Mouse (Mus musculus) hematopoietic stem cell, adult 5-6 weeks (primary cell): ENCODE results near the gene Hoxb5. TPM values are rescaled to one million over a fixed set of nuclear protein-coding genes. Genes with fewer than 3 reads are reported as not detected.
A peak's percentile ranks its signal among the peaks of the same experiment; 100 is the strongest.

ENCODE experiments used
- ATAC-seq, 2 experiments: fragments of 125-278 bp in 1 of 2; replicated peaks in 1 of 2; 2 replicates each; pipeline ENCODE4 v1.8.0; 2016 to 2017; ENCODE audit warnings: inconsistent platforms in 2 of 2, mild to moderate bottlenecking in 2 of 2, moderate number of reproducible peaks in 2 of 2, low read depth in 1 of 2, moderate TSS enrichment in 1 of 2; ENCODE audit not compliant: low FRiP score in 2 of 2, poor library complexity in 2 of 2, severe bottlenecking in 2 of 2, insufficient read depth in 1 of 2, low TSS enrichment in 1 of 2
- total RNA-seq: library from RNA; stranded (forward); fragments of 172-1452, 232-1000 nt; gene quantifications from 2 replicates; pipeline ENCODE4 v1.2.3, GENCODE M21; 2017

The Hoxb5 gene
- total RNA-seq, result 0.25 and 1.3 TPM in 2 replicates

DNA sequence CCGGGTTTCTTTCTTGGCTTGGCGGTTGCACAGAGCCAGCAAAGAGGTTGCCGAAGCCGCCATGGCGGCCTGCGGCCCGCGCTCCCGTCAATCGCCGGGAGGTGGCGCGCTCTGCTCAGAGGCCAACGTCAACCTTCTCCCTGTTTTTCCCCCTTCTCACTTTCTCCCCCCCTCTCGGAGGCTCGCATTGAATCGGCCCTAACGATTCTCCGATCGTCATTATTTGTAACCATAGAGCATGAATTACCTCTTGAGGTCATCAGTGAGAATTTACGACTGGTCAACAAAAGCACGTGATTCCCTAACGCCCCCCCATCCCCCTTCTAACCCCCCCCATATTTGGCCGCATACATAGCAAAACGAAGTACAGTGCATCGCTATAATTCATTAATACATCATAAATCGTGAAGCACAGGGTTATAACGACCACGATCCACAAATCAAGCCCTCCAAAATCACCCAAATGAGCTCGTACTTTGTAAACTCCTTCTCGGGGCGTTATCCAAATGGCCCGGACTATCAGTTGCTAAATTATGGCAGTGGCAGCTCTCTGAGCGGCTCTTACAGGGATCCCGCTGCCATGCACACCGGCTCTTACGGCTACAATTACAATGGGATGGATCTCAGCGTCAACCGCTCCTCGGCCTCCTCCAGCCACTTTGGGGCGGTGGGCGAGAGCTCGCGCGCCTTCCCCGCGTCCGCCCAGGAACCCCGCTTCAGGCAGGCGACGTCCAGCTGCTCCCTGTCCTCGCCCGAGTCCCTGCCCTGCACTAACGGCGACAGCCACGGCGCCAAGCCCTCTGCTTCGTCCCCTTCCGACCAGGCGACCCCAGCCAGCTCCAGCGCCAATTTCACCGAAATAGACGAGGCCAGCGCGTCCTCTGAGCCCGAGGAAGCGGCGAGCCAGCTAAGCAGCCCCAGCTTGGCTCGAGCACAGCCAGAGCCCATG lies at the start of gene Hoxb5:
Gene Hoxb5 (plus strand): TSS at position 186 of the 949 bp plus-strand sequence.
- ATAC-seq, result peak; percentile 33 to 46; a peak in 2 of 4 replicates

GRCm38 (mm10) chr11:96254221-96254620 lies 48.9 kb upstream of the Hoxb5 start:
- no peak for ATAC-seq

- ATAC-seq, result peak in 1 of 2 experiments; percentile 38; a peak in 1 of 4 replicates
Measured at GRCm38 (mm10) chr11:96255111-96255995, 47.8 kb upstream of the Hoxb5 start.

DNA sequence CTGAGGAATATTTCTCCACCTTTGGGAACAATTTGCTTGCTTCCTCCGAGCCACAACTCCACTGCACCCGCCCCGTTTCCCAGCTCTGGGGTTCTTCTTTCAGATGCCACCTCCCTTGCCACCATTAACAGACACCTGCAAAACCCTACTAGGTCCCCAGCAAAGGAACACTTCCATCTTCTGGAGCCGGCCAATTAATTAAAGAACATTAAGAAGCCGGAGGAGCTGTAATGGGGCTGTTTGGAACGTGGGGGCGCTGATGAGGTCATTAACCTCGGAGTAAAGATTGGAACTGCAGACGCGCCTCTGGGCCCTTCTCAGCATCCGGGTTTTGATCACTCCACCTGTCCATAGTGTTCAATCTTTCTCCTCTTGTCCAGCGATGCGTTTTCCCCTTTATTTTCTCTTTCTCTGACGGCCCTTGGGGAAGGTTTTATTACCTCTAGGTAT lies 47.1 kb upstream of the Hoxb5 start:
- ATAC-seq, result no peak

GRCm38 (mm10) chr11:96257141-96257540 lies 46.0 kb upstream of the Hoxb5 start:
- ATAC-seq, result no peak

DNA sequence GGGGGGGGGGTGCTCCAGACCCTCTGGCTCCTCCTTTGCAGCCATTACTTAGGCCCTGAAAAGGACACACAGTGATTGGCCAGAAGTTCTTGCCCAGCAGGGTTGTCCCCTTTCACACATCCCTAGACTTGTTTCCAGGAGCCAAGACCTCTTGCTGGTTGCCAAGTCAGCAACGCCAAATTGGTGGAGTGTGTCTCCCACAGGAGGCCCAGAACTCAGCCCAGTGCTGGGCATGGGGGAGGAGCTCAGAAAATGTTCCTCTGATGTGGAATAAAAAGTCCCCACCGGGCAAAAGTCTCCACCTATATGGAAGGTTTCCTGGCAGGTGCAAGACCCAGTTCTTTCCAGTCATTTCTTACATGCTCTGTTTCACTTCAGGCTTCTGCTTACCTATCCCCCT lies 44.1 kb upstream of the Hoxb5 start:
- ATAC-seq, result no peak

DNA sequence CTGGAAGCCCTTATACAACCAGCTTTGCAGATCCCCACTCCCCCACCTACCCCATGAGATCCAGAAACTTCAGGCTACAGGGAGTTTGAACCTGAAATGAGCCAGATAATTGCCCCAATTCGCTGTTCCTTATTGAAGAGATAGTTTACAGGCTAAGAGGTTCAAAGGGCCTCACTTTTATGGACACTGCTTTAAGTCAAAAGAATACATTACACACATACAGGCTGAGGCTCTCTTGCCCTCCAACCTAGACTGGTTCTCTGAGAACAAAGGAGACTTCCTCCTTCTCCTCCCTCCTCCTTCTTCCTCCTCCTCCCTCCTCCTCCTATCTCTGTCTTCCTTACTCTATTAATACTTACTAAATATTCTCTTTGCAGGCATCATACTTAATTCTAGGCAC lies 43.6 kb upstream of the Hoxb5 start:
- no peak for ATAC-seq

GRCm38 (mm10) chr11:96260310-96260970 lies 42.7 kb upstream of the Hoxb5 start:
- ATAC-seq, result no peak

DNA sequence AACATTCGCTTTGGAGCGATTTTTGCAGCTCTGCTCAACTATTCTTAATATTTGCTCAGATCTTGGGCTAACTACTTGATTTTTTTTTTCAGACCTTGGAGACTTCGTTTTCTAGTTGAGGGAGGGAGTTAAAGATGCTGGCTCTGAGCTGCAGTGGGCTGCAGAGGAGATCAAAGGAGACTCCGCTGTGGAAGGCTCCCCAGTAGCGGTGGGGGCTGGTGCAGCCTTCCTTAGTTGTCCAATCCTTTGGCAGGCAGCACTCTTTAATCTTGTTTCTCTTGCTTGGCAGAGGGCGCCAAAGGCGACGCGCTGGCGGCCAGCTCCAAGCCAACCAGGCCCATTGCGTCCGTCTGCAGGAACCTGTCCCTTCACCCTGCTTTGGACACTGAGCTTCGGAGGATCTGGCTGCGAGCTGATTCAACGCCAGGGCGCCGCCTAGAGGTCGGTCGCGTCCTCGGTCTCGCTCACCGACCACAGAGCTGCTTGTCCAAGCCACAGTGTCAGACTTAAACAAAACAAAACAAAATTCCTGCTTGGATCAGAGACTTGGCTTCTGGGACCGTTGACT lies 41.7 kb upstream of the Hoxb5 start:
- ATAC-seq, result peak; percentile 65 to 74

- ATAC-seq, result no peak
Measured at GRCm38 (mm10) chr11:96262262-96262830, 40.8 kb upstream of the Hoxb5 start.

- no peak for ATAC-seq
Measured at GRCm38 (mm10) chr11:96263636-96264389, 39.3 kb upstream of the Hoxb5 start.

DNA sequence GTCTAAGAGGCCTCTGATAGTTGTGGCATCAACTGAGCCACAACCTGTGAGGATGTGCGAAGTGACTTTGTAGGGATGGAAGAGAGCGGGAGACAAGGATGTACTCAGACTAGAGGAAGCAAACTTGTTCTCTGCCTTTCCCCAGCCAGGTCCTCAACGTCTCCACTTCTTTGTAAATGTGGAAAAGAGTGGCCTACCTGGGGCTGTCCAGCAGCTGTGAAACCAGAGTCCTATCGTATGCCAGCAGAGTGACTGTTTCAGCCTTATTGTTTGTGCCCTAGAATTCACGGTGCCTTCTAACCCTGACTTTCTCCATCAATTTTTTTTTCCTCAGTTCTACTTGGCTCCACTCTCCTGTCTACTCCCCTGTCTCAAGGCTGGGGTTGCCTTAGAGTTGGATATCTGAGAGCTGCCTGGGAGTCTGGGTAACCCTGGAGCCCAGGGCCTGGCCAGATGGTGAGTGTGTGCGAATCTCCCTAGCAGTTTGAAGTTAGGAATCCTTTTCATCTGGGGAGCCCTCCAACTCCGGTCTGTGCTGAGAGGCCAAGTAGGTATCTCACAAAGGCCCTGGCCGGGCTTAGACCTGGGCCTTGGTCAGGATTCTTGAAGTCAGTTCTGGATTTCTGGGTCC lies 38.6 kb upstream of the Hoxb5 start:
- ATAC-seq, result no peak

GRCm38 (mm10) chr11:96265954-96266353 lies 37.2 kb upstream of the Hoxb5 start:
- ATAC-seq, result no peak

GRCm38 (mm10) chr11:96267021-96267920 lies 35.9 kb upstream of the Hoxb5 start:
- ATAC-seq, result no peak
